Mouse (Mus musculus): ENCODE measurements around the gene Fam83d.

Fam83d gene

DNA sequence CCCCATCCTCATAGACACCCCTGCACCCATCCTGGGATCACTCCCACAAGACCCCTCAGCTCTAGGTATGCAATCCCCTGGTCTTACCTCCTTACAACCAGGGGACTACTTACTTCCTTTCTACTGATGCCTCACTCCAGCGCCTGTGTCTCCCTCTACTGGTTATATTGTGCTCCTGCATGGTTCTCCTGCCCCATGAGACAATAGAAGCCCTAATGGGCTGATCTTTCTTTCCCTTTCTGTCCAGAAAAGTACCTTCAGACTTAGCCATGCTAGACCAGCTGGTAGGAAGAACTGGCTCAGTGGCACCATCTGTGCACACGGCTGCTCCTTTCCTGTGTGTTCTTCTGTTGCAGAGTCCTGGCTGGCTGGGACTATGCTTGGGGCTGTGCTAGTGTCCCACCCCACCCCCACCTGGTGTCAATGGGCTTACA, 22.8 kb upstream of the Fam83d start:
- DNase-seq (ENCODE audit: low spot score) = peak; percentile 32

DNA sequence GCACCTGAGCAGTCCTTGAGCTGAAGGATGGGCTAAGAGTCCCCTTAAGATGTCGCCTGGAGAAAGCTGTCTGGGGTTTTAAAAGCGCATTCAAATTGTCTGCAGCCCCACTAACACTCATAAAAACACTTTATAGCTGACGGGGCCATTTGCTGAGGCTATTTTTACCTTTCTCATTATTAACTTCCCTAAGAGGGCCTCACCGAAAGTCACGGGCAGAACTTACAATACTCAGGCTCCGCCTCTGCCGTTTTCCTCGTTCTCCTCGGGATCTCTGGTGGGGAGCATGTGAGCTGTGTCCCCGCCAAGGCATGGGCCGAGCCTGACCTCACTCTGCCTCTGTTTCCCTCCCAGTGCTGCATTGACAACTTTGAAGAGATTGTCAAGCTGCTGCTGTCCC, 21.7 kb upstream of the Fam83d start:
- no peak for DNase-seq (ENCODE audit: low spot score)

DNA sequence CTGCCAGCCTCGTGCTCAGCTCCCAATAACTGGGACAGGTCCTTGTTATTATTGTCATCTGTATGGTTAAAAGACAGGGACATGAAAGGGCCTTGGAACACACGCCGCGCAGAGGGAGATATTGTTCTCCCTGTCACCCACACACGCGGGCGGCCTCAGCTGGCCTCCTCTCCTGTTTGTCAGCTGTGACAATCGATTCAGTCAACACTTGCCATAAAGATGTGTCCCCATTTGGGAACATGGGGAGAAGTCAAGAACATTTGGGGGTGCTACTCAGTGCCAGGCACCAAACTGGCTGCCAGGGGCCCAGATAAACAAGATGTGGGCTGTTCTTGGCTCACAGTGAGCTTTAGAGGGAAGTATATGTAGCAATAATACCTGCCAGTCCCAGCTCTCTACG, 18.5 kb upstream of the Fam83d start:
- no peak for DNase-seq (ENCODE audit: low spot score)

GRCm38 (mm10) chr2:158760231-158760630, 7.7 kb upstream of the Fam83d start:
- DNase-seq (ENCODE audit: low spot score) = no peak

DNA sequence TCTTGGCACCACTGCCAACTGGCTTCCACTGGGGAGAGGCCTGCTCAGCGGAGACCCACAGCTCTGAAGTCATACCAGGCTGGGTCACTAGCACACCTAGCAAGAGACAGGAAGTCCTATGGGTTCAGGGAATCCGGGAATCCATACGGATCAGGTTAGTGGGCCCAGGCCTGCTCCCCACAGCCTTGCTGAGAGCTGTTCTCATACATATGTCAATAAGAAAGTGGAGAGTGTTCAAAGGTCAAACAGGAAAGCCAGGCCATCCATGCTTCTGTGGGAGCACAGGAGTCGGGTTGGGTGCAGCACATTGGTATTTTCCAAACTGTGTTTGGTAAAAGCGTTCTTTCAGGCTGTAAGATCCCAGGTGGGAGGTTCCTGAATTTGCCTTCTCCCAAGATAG, 5.6 kb upstream of the Fam83d start:
- no peak for DNase-seq (ENCODE audit: low spot score)

DNA sequence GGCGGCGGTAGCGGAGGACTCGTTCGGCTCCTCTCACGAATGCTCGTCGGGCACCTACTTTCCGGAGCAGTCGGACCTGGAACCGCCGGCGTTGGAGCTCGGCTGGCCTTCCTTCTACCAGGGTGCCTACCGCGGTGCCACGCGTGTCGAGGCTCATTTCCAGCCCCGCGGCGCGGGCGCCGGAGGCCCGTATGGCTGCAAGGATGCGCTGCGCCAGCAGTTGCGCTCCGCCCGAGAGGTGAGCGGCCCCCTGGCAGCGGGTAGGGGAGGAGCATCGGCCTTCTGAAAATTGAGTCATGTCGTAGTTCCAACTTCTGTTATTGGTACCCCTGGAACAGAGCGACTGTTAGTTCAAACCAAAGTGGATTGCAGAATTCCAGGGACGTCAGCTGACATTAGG, 457 bp downstream of the Fam83d start:
- DNase-seq (ENCODE audit: low spot score) = peak; percentile 49

GRCm38 (mm10) chr2:158768771-158769170, 878 bp downstream of the Fam83d start:
- DNase-seq (ENCODE audit: low spot score) = peak; percentile 29

DNA sequence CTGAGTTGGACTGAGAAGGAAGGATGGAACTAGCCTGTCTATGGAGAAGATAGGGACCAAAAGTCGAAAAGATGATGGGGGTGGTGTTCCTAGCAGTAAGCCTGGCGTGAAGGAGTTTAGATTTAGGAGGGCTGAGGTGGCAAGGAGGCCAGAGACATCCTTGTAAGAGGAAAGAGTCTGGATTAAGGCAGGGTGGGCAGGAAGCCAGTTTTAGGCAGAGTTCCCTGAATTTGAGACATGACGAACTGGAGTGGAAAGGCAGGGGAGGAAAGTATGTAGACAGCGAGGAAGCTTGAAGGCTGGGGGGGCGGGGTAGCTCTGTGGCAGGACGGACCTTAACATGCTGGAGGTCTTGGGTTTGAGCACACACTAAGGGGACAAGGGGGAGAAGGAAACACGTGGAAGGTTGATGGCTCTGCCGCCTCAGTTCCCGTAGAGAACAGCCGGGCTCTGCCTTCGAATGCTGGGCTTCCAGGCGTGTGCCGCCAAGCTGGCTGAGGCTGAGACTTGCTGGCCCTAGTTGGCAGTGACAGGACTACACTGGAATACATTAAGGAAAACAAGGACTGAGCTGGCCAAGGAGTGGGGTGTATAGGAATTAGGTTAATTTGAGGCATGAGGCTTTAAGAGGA, 2.3 kb downstream of the Fam83d start:
- DNase-seq (ENCODE audit: low spot score) = no peak

DNA sequence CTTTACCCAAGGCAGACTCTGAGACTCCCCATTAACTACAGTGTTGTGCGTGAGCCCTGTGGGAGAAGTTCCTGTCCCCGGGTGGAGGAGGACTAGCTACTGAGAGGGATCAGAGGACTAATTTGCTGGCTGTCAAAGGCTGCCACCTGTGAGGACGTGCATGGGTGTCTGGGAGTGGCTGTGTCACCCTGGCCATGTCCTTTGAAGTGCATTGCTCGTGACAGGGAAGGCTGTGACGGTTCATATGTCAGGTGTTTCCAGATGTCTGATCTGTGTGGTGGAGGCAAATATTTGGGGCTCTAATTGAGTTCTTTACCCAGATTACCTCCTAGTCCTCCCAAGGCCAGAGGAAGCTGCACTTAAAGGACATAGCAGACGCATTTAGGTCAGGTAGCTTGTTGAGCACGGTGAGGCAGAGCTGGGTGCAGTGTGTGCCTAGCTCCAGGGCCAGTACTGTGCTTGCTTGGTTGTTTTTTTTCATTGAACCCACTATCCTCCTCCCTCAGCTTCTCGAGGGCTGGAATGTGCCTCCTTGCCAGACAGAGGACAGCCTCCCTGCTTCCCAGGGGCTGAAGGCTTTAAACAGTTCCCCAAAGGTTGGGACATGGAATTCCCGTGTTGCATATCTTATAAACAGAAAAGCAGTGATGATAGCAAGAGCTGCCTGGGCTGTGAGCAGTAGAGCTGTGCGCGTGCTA, 3.3 kb downstream of the Fam83d start:
- DNase-seq (ENCODE audit: low spot score) = no peak

DNA sequence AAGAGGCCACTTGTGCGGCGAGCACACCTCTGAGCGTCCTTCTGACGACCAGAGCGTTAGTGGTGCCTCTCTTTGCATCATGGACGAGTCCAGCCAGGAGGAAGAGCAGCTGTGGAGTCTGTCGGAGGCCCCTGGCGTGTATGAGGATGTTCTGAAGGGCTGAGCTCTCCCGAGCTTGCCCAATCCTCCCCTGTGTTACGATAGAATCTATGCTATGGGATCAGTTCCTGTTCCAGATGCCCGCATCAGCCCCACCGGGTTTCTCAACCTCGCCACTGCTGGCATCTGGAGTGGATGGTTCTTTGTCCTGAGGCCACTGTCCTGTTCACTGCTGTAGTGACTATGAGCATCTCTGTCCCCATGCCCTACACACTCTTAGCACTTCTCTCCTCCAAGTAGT, 4.9 kb downstream of the Fam83d start:
- no peak for DNase-seq (ENCODE audit: low spot score)

DNA sequence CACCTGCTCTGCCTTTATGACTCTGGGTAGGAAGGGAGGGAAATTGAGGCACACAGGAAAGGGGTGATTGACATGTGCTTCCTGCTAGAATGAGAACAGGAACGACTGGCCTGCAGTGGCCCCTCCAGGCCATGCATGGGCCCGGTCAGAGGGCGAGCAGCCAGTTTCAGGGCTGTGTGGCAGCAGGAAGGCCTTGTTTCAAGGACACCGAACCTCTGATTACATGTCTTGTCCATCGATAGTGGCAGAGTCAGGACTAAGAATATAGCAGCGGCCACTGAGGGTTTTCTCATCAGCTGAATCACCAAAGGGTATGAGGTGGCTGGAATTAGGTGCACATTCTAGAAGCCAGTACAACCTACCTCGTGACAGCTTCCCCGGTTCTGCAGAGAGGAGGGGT, 7.0 kb downstream of the Fam83d start:
- DNase-seq (ENCODE audit: low spot score) = no peak

GRCm38 (mm10) chr2:158776716-158777115, 8.8 kb downstream of the Fam83d start:
- no peak for DNase-seq (ENCODE audit: low spot score)

DNA sequence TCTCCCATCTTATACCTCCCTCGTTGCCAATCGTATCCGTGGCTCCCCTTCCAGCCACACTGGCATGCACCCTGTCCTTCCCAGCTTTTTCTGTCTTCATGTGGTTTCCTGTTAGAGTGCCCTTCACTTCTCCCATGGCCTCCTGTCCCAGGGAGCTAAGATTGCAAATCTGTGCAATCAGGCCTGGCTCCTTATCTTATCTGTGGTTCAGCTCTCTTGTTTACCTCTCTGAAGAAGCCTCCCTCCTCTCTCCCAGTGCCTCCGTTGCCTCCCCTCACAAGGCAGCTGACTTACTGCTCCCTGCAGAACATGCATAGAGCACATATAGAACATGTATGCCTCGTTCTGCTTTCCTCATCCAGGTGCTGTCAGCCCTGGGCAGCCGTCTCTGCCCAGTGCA, 9.6 kb downstream of the Fam83d start:
- DNase-seq (ENCODE audit: low spot score) = no peak

- DNase-seq (ENCODE audit: low spot score) = no peak
These were observed 10.5 kb downstream of the Fam83d start for GRCm38 (mm10) chr2:158778349-158778748.

- no peak for DNase-seq (ENCODE audit: low spot score)
These were observed 13.2 kb downstream of the Fam83d start for GRCm38 (mm10) chr2:158781126-158781525.

- no peak for DNase-seq (ENCODE audit: low spot score)
These were observed 19.3 kb downstream of the Fam83d start for GRCm38 (mm10) chr2:158786927-158787795.

DNA sequence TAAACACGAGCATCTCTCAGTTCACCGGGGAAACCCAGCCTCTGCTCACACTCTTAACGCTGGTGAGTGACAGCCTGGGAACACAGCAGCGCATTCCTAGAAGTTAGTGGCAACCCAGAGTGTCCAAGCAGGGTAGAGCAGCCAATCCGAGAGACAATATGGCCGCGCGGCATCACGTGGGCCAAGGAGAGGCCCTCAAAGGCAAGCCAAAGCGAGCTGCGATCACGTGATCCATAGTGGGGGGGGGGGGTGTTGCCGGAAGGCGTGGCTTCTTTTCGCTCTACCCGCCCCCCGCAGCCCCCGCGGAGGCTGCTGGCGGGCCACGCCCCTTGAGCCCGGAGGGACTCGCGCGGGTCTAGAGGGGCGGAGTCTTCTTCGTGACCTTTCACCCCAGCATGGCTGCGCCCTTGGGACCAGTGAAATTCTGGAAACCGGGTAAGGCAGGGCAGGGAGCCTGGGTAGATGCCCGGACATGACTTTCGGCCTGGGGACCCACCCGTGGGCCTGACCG, 26.7 kb downstream of the Fam83d start, which contains the start of gene Dhx35:
Gene Dhx35, plus strand, starts transcription at position 314 of the 511 bp plus-strand sequence.
- DNase-seq (ENCODE audit: low spot score) = peak; percentile 86

DNA sequence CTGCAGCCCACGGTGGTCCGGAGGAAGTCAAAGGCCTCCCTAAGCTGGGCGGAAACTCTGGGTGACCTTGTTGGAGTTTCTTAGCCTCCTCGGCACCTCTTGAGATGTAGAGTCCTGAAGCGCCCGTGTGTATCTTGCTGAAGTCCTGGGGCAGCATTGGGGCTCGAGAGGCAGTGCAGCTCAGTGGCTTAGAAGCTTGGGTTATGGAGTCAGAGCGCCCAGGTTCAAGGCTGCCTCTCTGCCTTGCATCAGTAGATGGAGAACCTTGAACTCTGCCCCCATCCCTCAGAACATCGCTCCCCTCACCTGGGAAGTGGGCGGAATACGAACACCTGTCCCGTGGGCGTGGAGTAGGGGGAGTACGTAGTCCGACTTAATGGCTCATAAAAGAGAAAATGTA, 27.1 kb downstream of the Fam83d start:
- no peak for DNase-seq (ENCODE audit: low spot score)

DNA sequence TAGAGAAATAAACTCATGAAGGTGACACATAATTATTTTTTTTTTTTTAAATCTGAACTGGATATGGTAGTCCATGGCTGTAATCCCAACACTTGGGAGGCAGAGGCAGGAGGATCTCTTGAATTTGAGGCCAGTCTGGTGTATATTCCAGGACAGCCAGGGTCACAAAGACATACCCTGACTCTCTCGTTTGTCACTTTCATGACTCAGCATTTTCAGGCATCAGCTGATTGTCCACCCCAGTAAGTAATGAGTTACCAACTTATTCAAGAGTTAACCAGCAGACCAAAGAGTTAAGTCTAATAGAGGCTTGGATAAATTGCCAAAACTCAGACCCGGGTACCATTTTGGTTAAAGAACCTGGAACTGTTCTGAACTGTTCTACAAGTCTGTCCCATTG, 28.0 kb downstream of the Fam83d start:
- no peak for DNase-seq (ENCODE audit: low spot score)

GRCm38 (mm10) chr2:158799328-158799727, 31.4 kb downstream of the Fam83d start:
- no peak for DNase-seq (ENCODE audit: low spot score)

GRCm38 (mm10) chr2:158800788-158801187, 32.9 kb downstream of the Fam83d start:
- DNase-seq (ENCODE audit: low spot score) = no peak

DNA sequence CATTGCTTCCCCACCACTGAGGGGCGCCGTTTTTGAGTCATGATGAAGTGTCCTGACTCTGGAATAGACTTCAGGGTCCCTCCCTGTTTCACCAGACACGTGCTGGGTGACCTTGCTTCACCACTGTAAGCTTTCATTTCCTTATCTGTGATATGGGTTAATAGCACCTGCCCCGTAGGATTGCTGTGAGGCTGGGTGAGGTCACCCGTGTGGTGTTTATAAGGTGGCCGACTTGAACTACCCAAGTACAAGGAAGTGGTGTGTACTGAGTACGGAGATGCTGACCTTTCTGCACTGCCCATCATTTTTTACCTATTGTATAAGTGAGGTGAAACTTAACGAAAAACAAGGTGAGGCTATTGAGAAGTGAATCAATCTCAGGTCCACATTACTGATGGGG, 35.7 kb downstream of the Fam83d start:
- no peak for DNase-seq (ENCODE audit: low spot score)

GRCm38 (mm10) chr2:158815686-158816085, 47.8 kb downstream of the Fam83d start:
- no peak for DNase-seq (ENCODE audit: low spot score)
